Mouse (Mus musculus) kidney, postnatal 4 days (tissue): ENCODE data around the gene Rln3.
A peak's percentile ranks its signal among the peaks of the same experiment; 100 is the strongest.

Experiments used
- DNase-seq, 2 experiments: peaks; one replicate each; pipeline ENCODE4 v3.0.0; 2021; ENCODE audit warnings: mixed read lengths in 2 of 2

The Rln3 gene

GRCm38 (mm10) chr8:84065037-84065436, 20.2 kb upstream of the Rln3 start, which contains the start of gene Gm10643:
TSS of gene Gm10643 (minus strand) at chr8:84065137.
- no peak for DNase-seq

DNA sequence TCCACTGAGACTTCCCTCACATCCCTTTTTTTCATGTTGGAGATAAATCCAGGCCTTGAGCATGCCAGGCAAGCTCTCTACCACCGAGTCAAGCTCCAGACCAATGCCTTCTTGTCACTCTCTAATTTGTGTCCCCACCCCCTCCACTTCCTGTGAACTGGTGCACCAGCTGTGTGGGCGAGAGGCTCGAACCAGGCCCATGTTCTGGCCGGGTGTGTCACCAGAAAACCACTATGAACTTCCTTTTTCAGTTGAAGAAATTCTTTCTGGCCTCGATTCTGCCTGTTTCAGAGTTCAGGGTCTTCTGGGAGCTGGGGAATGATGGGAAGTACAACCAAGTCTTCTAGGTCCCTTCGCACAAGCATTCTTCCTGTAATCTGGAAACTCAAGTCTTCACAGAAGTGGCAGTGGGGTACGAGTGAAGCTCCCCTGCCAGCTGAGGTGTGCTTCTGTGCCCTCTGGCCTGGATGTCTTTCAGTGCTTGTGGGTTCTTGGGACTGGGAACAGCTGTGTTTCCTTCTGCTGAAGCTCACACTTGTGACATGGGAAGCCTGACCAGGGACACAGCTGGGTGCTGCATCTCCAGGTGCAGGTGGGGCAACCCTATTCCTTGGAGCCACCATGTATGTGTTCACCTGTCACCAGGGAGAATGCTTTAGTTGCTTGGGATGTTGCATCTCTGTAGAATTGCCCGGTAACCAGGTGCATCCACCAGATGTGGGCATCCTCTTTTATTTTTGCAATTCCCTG, 19.2 kb upstream of the Rln3 start:
- DNase-seq = no peak

DNA sequence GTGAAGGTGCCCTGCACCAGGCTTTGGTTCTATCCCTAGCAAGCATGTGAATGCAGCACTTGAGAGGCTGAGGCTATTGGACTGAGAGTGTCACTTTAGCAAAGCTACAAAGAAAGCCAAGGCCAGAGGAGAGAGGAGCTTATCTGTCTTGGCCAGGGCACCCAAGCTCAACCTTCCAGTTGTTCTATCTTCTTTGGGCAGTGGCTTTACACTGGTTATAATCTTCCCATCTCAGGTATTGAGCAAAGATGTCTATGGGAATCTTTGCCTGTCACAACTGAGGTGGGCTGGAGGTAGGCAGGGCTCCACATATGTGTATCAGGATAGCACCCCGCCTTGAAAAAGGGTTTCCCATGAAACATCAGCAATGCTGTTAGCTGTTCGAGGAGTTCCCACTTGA, 15.4 kb upstream of the Rln3 start:
- DNase-seq = no peak

DNA sequence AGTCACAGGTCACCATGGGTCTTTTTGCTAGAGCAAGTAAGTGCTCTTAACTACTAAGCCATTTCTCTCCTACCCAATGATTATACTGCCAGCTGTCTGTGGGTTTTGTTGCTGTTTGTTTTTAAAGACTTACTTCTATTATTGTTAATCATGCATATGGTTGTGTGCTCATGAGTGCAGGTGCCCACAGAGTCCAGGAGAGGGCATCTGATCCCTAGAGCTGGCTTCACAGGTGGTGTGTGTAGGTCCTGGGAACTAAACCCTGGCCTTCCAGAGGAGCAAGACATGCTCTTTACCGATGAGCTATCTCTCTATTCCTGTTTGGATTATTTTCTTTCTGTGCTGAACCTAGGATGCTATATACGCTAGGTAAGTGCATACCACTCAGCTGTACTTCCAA, 14.4 kb upstream of the Rln3 start:
- no peak for DNase-seq

DNA sequence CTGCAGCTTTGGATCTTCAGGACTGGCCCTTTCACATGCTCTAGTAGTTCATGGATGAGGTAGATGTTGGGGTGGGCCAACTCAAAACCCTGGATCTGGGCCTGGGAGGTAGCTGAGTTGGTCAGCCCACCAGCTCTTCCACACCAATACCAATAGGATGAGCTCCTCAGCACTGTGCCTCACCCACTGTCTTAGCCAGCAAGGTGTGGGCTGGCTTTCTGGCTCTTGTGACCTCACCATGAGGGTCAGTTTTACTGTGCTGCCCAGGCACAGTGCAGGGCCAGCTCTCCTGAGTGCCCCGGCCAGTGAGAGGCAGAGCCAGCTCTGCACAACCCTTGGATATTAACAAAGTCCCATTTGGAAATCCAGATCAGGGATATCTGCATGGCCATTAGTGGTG, 13.0 kb upstream of the Rln3 start:
- no peak for DNase-seq

- no peak for DNase-seq
Measured at GRCm38 (mm10) chr8:84053229-84053628, 8.4 kb upstream of the Rln3 start.

GRCm38 (mm10) chr8:84052746-84053145, 7.9 kb upstream of the Rln3 start:
- DNase-seq = peak; percentile 54 to 56

DNA sequence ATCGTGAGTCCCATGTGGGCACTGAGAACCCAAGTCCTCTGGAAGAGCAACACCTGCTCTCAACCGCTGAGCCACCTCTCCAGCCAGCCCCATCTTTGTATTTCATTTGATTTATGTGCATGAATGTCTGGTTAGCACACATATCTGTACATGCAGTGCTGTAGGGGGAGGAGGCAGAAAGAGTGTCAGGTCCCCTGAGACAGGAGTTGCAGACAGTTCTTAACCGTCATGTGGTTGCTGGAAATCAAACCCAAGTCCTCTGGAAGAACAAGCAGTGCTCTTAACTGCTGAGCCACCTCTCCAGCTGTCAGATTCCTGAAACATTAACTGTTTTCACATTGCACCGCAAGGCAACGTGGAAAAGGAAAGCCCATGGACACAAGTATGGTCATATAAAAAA, 3.4 kb upstream of the Rln3 start:
- DNase-seq = no peak

- DNase-seq = no peak
Measured at GRCm38 (mm10) chr8:84046505-84046904, 1.7 kb upstream of the Rln3 start.

- no peak for DNase-seq
Measured at GRCm38 (mm10) chr8:84044103-84044502, 697 bp downstream of the Rln3 start.

DNA sequence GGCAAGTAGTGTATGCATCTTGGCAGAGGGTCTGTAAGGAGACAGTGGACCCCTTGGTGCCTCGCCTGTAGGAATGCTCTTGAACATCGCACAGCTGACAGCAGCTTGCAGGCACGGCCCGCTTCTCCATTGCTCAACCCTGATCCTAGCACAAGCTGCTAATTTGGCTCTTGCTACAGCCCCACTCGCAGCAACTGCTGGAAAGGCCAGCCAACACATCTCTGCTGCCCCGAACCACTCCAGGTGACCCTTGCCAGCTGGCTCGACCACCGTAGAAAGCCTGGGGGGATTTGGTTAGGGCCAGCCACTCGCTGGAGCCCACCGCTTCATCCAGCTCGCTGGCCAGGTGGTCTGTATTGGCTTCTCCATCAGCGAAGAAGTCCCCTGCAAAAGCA, 1.9 kb downstream of the Rln3 start:
- peak in 1 of 2 experiments; percentile 26 for DNase-seq

DNA sequence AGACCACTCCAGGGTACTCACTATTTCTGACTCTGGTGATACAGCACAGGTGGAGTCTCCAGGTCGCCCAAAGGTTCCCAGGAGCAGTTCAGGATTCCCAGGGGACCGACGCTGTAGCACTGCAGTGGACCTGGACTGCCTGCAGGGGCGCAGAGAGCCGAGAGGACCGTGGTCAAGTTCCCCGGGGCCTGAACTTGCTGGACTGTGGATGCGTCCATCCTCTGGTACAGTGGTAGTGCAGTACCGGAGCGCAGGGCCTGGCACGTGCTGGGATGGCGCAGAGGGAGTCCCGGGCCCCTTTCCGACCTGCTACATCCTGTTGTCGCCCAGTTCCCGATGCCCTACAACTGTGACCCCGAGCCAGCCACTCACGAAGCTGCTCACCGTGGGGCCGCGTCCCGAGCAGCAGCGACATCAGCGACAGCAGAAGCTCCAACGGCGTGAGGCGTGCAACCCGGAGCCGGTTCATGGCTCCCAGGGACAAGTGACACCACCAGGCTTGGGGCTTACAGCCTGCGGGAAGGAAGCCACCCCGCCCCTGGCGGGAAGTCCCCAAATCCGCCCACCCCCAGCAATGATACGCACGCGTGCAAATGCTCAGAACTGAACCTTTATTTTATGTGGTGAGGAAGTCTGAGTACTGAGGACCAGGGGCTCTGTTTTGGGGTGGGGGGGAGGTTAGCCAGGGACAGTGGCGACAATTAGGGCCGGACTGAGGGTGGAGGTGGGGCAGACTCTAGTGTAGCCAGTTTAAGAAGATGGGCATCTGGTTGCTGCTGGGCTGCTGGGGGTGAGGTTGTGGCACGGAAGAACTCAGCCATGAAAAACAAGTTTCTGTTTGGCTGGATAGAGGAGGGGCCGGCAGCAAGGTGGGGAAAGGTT, 2.5 kb downstream of the Rln3 start, which contains the start of gene Il27ra:
TSS of gene Il27ra (minus strand) at position 524 of the 882 bp plus-strand sequence.
- DNase-seq = peak; percentile 84 to 89

GRCm38 (mm10) chr8:84039050-84039449, 5.8 kb downstream of the Rln3 start:
- DNase-seq = peak; percentile 86 to 88

DNA sequence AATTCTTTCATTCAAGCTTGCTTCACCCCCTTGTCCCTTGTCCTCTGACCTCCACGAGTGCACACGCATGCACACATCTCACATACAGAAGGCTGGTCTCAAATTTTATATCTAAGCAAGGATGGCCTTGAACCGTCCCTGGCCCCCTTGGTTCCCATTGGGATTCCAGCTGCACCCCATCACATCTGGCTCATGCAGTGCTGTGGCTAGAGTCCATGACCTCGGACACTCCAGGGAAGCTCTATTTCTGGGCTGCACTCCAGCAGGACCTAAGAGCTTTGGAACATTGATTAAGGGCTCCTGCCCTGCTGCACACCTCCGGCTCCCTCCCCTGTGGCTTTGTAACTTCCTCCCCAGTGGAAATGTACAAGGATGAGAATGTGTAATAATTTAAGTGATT, 6.8 kb downstream of the Rln3 start:
- peak; percentile 60 to 69 for DNase-seq

DNA sequence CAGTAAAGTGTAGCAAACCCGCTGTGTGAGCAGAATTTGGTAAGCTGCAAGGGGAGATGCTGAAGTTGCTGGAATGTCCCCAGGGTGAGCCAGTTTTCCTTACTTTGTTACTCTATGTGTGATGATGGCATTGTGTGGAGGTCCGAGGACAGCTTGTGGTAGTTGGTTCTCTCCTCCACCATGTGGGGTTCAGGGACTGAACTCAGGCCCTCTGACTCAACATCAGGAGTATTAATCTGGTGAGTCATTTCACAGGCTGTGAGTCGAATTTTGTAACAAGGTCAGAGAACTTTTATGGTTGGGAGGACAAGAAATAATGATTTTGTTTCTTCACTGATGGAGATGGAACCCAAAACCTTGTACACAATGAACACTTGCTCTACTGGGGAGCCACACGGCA, 12.0 kb downstream of the Rln3 start:
- DNase-seq = no peak

DNA sequence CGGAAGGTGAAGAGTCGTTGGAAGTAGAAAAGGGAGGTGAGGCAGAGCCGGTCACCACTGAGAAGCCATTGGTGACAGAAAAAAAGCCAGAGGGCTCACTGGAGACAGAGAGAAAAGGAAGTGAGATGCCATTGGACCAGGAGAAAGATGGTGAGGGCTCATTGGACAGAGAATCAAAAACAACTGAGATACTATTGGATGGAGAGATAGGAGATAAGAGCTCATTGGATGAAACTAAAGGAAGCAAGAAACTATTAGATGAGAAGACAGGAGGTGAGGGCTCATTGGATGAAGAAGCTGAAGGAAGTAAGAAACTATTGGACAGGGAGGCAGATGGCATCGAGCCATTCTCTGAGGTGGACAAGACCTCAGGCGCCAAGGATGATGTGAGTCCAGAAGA, 15.5 kb downstream of the Rln3 start:
- DNase-seq = no peak

GRCm38 (mm10) chr8:84027449-84027848, 17.4 kb downstream of the Rln3 start:
- peak in 1 of 2 experiments; percentile 50 for DNase-seq

- DNase-seq = peak; percentile 85 to 88
Measured at GRCm38 (mm10) chr8:84025863-84026262, 18.9 kb downstream of the Rln3 start.

- peak; percentile 84 to 89 for DNase-seq
Measured at GRCm38 (mm10) chr8:84024171-84024570, 20.6 kb downstream of the Rln3 start.

GRCm38 (mm10) chr8:84023631-84024030, 21.2 kb downstream of the Rln3 start:
- DNase-seq = peak; percentile 51 to 73

DNA sequence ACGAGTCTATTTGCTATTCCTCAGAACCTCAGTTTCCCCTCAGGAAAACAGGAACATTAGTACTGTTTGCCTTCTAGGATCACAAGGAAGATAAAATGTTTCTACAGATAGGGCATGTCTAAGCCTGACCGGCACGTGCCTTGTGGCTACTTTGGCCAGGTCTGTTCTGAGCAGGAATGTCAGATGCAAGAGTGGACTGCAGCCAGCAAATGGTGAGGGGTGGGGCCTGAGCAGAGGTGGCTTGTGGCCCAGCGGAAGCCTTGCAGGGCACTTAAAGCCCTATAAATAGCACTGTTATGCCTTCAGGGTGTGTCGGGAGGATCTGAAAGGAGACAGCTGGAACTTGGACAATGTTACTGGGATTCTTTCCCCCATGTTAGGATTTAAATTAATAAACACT, 21.7 kb downstream of the Rln3 start:
- peak; percentile 72 to 81 for DNase-seq

DNA sequence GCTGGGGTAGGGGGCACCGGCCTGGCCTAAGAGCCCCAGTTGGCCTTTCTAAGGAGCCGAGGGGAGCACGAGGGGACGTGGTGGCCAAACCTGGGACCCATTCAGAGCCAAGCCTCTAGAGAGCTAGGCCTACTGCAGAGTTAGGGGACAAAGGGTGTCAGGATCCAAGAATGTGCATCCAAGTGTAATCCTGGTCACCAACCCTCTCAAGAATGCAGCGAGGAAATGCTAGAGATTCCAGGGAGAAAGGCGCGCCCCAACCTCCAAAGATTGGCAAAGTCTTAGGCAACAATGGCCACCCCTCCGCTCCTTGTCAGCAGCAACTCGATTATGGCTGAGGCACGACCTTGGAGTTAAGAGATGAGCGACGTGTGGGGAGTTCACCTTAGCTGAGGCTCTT, 23.2 kb downstream of the Rln3 start:
- peak in 1 of 2 experiments; percentile 48 for DNase-seq

GRCm38 (mm10) chr8:84021096-84021495, 23.7 kb downstream of the Rln3 start, which contains the start of gene Palm3:
TSS of gene Palm3 (plus strand) at chr8:84021471.
- peak; percentile 77 to 89 for DNase-seq

- DNase-seq = no peak
Measured at GRCm38 (mm10) chr8:84019738-84020137, 25.1 kb downstream of the Rln3 start.
